Mouse (Mus musculus): ENCODE data around the gene Kcnh2. TPM values are rescaled to one million over a fixed set of nuclear protein-coding genes. Genes with fewer than 3 reads are reported as not detected.

Kcnh2 gene
- polyA plus RNA-seq, 1 experiment from 2014 or later, result 21.0 TPM

GRCm38 (mm10) chr5:24280523-24280922 is 70.9 kb downstream of the Kcnh2 start:
- Histone ChIP-seq H3K4me2 (no peak overlapping the region), H3K9me3 (replicated peaks) (no peaks in the 10 kb centered on the region), H3K27me3 (no peaks in the 10 kb centered on the region), H3K27ac (no peak overlapping the region), H3K9ac (no peak overlapping the region), H3K36me3 (no peaks in the 10 kb centered on the region), H3K4me3 (no peak overlapping the region), H3K4me1 (replicated peaks) (peaks cover under 1% of the 10 kb centered on the region; the same call in 1 of the 2 replicates)
- ATAC-seq (replicated peaks; ENCODE audit: insufficient number of reproducible peaks, insufficient read depth, low FRiP score, low read depth), result no peak
- WGBS, result 82% methylated on average over 2 of the region's 2 CpGs

- Histone ChIP-seq H3K9me3 (replicated peaks) (no peaks in the 10 kb centered on the region), H3K27ac (no peak overlapping the region), H3K4me3 (no peak overlapping the region), H3K4me2 (no peak overlapping the region), H3K36me3 (no peaks in the 10 kb centered on the region), H3K4me1 (replicated peaks) (no peaks in the 10 kb centered on the region), H3K9ac (no peak overlapping the region), H3K27me3 (no peaks in the 10 kb centered on the region)
- ATAC-seq (replicated peaks; ENCODE audit: insufficient number of reproducible peaks, insufficient read depth, low FRiP score, low read depth), result no peak
- WGBS, result 85% methylated on average over 4 of the region's 4 CpGs
These were observed 71.9 kb downstream of the Kcnh2 start for GRCm38 (mm10) chr5:24279527-24279926.

GRCm38 (mm10) chr5:24278206-24278605 is 73.2 kb downstream of the Kcnh2 start:
- H3K4me1 ChIP-seq (replicated peaks), result peaks cover 8% of the 10 kb centered on the region; the same call in 1 of the 2 replicates
- H3K4me3 ChIP-seq, result no peak overlapping the region
- ATAC-seq (replicated peaks; ENCODE audit: insufficient number of reproducible peaks, insufficient read depth, low FRiP score, low read depth), result no peak
- no peak overlapping the region for H3K9ac ChIP-seq
- no peak overlapping the region for H3K4me2 ChIP-seq
- H3K27me3 ChIP-seq, result no peaks in the 10 kb centered on the region
- no peak overlapping the region for H3K27ac ChIP-seq
- WGBS, result 79% methylated on average over 10 of the region's 10 CpGs
- H3K36me3 ChIP-seq, result no peaks in the 10 kb centered on the region
- H3K9me3 ChIP-seq (replicated peaks), result no peaks in the 10 kb centered on the region

GRCm38 (mm10) chr5:24273683-24274621 is 77.5 kb downstream of the Kcnh2 start:
- no peaks in the 10 kb centered on the region for H3K9me3 ChIP-seq (replicated peaks)
- H3K4me2 ChIP-seq, result no peak overlapping the region
- no peaks in the 10 kb centered on the region for H3K27me3 ChIP-seq
- peaks cover 10% of the 10 kb centered on the region; the same call in 1 of the 2 replicates for H3K4me1 ChIP-seq (replicated peaks)
- ATAC-seq (replicated peaks; ENCODE audit: insufficient number of reproducible peaks, insufficient read depth, low FRiP score, low read depth), result no peak
- WGBS, result 49% methylated on average over 9 of the region's 9 CpGs
- no peaks in the 10 kb centered on the region for H3K36me3 ChIP-seq
- H3K27ac ChIP-seq, result no peak overlapping the region
- no peak overlapping the region for H3K4me3 ChIP-seq
- H3K9ac ChIP-seq, result no peak overlapping the region

GRCm38 (mm10) chr5:24270941-24271340 is 80.5 kb downstream of the Kcnh2 start:
- Histone ChIP-seq H3K9ac (no peak overlapping the region), H3K4me3 (no peak overlapping the region), H3K9me3 (replicated peaks) (no peaks in the 10 kb centered on the region), H3K36me3 (no peaks in the 10 kb centered on the region), H3K4me1 (replicated peaks) (peaks cover 19% of the 10 kb centered on the region), H3K27me3 (no peaks in the 10 kb centered on the region), H3K27ac (no peak overlapping the region), H3K4me2 (no peak overlapping the region)
- ATAC-seq (replicated peaks; ENCODE audit: insufficient number of reproducible peaks, insufficient read depth, low FRiP score, low read depth), result no peak
- 69% methylated on average over 4 of the region's 4 CpGs for WGBS

Other genes with a start within 250 kb of the Kcnh2 start
- gene Nupl2, start 186.6 kb downstream of the Kcnh2 start, polyA plus RNA-seq (2015; fragmentation: Nextera tagmentation; extraction: Ambion mirVana), result 10.9 and 12.1 TPM in 2 replicates
- gene Nos3, start 13.2 kb upstream of the Kcnh2 start, polyA plus RNA-seq (2015; fragmentation: Nextera tagmentation; extraction: Ambion mirVana), result 27.9 and 30.6 TPM in 2 replicates
- gene Atg9b, start 40.5 kb upstream of the Kcnh2 start, polyA plus RNA-seq (2015; fragmentation: Nextera tagmentation; extraction: Ambion mirVana), result 0.81 and 1.6 TPM in 2 replicates
- gene Abcb8, start 42.1 kb upstream of the Kcnh2 start, polyA plus RNA-seq (2015; fragmentation: Nextera tagmentation; extraction: Ambion mirVana), result 54.4 and 70.1 TPM in 2 replicates
- gene Asic3, start 61.8 kb upstream of the Kcnh2 start, polyA plus RNA-seq (2015; fragmentation: Nextera tagmentation; extraction: Ambion mirVana), result not detected in 2 replicates
- gene Cdk5, start 71.9 kb upstream of the Kcnh2 start, polyA plus RNA-seq (2015; fragmentation: Nextera tagmentation; extraction: Ambion mirVana), result 27.5 and 32.5 TPM in 2 replicates
- gene Slc4a2, start 72.2 kb upstream of the Kcnh2 start, polyA plus RNA-seq (2015; fragmentation: Nextera tagmentation; extraction: Ambion mirVana), result 25.6 and 30.6 TPM in 2 replicates
- gene Fastk, start 93.7 kb upstream of the Kcnh2 start, polyA plus RNA-seq (2015; fragmentation: Nextera tagmentation; extraction: Ambion mirVana), result 173 and 188 TPM in 2 replicates
- 17.0 and 20.0 TPM in 2 replicates for gene Tmub1, start 96.2 kb upstream of the Kcnh2 start, polyA plus RNA-seq (2015; fragmentation: Nextera tagmentation; extraction: Ambion mirVana)
- gene Agap3, start 100.6 kb upstream of the Kcnh2 start, polyA plus RNA-seq (2015; fragmentation: Nextera tagmentation; extraction: Ambion mirVana), result 27.9 and 35.7 TPM in 2 replicates
- gene Gbx1, start 175.6 kb upstream of the Kcnh2 start, polyA plus RNA-seq (2015; fragmentation: Nextera tagmentation; extraction: Ambion mirVana), result not detected in 2 replicates
- gene Asb10, start 189.4 kb upstream of the Kcnh2 start, polyA plus RNA-seq (2015; fragmentation: Nextera tagmentation; extraction: Ambion mirVana), result 7.0 and 7.4 TPM in 2 replicates
- 0.09 TPM in 1 of 2 replicates, not detected in the other for gene 4931409K22Rik, start 205.2 kb upstream of the Kcnh2 start, polyA plus RNA-seq (2015; fragmentation: Nextera tagmentation; extraction: Ambion mirVana)
- gene Abcf2, start 225.9 kb upstream of the Kcnh2 start, polyA plus RNA-seq (2015; fragmentation: Nextera tagmentation; extraction: Ambion mirVana), result 55.7 and 71.7 TPM in 2 replicates
- 13.1 and 18.5 TPM in 2 replicates for gene Chpf2, start 235.1 kb upstream of the Kcnh2 start, polyA plus RNA-seq (2015; fragmentation: Nextera tagmentation; extraction: Ambion mirVana)